Mouse (Mus musculus) fat pad, adult 2 months (tissue): Measurements from ENCODE around the gene Cep350.

ENCODE experiments used
- DNase-seq: peaks from one replicate; pipeline ENCODE4 v3.0.0-alpha.2; 2011; ENCODE audit warnings: low read depth, low spot score; ENCODE audit errors: extremely low read depth

Gene Cep350

DNA sequence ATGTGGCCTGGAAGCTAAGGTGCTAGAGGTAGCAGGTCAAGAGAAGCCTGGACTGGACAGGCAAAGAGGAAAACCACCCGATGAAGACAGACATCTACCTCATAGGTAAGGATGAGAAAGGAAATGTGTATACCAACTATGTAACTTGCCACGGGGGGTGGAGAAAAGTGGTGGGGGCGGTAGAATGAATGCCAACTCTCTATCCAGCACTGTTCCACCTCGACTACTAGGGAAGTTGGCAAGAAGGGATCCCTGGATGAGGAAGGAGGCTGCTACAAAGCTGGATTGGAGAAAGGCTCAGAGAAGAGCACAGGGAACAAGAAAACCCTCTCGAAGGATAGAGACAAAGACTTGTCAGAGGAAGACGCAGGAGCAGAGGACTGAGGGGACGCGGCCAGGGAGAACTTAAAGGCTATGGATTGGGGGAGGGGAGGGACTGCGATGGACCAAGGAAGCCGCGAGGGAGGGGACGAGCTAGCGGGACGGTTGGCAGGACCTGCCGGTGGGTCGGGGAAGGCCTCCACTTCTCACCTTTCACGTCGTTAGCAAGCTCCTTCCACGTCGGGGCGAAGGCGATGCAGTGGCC, 161.0 kb downstream of the Cep350 start:
- no peak for DNase-seq

DNA sequence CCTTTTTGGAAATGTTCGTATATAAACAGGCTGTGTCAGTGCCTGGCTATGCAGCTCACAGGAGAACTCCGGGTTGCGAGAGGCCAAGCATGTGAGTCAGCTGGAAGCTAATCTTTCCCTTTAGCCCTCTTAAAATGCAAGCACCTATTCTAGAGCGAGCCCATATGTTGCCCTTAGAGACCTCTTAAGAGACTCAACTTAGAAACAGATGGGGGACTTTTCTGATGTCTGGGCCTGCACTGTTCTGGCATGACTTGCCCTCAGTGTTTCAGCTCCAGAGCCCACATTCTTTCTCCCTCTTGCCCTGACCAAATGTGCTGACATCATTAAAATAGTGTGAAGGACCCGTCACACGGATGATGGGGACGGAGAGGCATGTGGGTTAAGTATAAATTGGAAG, 162.4 kb downstream of the Cep350 start:
- DNase-seq = no peak

DNA sequence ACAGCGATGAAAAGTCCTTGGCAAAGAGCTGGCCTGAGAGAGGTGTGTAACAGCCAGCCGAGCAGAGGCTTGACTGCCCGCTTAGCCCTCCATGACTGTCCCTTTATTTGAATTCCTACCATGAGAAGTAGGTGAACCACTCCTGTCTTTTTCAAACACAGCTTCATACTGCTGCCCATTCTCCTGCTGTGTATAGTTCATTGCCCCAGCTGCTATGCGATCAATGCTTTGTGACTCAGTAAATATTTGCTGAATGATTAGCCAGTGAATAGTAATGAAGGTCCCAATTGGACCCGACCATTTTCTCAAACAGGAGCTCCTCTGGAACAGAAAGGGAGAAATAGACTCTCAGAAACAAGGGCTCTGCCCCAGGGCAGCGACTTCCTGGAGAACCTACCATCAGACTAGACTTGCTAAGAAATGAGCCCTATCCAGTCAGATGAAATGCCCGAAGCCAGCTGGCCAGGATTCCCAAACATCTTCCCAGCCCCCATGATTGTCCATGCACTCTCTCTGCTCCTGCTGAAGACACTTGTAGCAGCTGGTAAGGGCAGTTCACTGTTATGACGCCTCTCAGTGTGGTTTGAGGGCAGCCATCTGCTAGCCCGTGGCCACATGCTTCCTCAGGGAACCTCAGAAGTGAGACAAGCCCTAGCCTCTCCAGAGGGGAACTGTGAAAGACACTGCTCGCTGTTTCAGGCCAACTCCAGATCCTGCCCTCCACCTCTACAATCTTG, 163.2 kb downstream of the Cep350 start:
- no peak for DNase-seq

DNA sequence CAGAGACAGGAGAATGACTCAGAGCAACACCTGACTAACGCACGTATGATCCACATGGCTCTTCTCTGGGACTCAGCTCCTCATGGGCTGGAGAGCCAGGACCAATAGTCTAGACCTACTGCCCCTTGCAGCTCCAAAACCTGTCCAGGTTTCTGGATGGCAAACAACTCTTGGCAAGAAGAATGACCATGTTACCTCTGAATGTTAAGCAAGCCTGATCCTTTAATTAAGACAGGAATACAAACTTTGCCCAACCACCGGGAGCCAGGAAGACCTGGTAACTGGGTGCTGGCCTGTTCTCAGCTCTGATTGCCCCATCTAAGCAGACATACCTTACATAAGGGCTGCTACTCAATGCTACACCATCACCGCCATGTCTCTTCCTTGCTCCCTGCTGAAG, 164.8 kb downstream of the Cep350 start:
- peak; percentile 59 for DNase-seq

DNA sequence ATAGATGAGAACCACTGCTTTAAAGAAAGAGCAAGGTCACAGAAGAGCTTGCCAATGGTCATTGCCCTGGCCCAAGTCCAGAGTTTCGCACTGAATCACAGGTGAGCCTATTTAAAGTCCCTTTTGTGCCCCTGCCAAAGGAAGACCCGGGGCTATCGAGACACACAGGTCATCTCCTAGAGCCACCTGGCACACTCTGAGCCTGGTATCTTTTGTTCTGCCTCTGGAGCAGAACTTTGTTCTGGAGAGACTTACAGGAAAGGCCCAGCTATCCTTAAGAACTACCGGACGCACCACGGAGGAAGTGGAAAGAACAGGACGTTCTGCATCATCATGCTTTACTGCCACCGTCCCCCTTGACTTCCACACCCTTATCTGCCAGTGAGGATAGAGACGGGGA, 167.4 kb downstream of the Cep350 start:
- DNase-seq = no peak

DNA sequence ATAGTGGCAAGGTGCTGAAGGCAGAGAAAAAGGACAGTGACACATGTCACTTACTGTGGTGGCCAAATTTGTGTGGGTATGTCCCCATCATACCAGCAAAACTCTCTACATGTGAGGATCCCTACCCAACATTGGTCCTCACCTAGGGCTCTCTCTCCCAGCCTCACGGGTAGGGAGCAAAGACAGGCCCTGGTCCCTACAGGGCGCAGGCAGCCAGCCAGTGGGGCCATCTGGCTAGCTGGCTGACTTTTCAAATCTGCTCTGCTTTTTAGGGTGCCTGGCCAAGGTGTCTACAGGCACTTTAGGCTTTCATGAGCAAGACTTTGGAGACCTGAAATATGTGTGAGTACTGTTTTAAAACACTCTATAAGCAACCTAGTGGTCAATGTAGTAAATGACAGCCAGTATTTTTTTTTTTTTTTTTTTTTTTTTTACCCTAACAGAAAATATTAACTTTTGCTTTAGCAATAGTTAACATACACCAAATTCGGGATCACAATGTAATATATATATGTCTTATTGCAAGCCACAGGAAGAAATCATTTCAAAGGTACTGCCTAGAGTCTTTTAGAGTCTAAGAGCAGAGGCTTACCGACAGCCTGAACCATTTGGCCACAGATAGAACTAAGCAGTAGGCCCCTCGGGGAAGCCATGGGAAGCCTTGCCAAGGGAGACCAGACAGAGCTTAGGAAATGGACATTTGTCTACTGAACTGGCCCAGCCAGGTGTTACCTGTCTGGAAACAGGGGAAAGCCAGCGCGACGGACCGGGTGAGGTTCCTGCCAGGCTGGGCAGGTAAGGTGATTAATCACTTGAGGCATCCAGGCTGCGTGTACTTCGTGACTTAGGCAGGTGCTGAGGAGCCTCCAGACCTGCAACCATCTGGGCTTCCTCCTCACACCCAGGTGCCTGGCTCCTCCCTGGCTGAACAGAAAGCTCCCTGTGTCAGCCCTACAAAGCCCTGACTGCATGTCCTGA, 171.8 kb downstream of the Cep350 start:
- DNase-seq = peak; percentile 77

DNA sequence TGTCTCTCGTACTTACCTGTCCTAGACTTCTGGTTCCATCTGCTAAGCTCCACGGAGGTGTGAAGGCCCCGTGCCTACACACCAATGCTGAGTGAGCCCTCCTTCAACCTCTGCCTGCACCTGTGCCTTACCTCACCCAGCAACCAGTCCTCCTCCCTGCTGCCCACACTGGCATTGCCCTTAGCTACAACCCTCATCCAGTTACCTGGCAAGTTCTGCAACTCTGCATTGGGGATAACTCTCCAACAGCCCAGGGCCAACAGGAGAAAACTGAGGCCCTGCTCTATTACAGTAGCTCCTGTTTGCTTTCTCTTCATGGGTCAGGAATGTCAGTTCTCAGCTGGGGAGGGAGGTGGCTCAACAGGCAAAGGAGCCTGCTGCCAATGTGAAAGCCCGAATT, 175.1 kb downstream of the Cep350 start:
- DNase-seq = peak; percentile 91

DNA sequence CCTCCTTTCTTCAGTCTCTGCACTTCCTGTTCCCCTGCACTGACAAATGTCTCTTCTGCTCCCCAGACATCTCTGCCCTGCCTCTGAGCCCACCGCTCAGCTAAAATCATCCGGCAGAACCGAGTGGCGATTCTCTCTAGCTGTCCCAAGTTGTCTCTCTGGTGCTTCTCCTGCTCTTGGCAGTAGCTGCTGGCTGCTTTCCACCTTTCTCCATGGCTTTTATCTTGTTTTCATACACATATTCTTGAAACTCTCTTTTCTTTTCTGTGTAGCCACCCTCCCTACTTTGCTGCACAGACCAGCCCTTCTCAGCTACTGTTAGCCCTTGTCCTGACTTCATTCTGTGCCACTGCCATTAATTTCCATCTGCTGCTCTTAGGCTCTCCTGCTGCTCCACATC, 175.6 kb downstream of the Cep350 start:
- no peak for DNase-seq

DNA sequence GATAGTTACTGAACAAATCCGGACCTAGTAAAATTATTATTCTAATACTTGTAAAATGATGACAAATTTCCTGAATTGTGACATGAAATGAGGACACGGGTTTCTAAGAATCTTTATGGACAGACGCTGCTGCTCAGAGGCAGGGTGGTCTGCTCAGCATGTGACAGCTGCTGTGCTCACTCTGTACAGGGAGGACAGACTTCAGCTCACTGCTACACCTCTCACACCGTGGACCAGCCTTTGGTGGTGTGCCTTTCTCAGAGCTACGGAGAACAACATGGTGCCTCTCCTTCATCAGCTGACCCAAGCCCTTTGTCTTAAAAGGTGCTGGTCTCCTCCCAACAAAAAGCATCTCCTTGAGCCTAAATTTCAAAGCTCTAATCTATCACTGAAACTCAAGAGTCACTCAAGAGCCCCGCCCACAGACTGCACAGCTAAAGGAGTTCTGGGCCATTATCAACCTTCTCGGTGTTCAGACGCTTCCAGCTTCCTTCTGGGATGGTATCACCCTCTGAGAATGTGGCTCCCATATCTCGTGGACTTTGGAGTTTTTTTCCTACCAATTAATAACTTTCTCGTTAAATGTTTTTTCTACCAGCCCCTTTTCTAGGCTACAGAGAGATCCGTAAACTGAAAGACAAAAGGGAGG, 176.2 kb downstream of the Cep350 start:
- DNase-seq = no peak

DNA sequence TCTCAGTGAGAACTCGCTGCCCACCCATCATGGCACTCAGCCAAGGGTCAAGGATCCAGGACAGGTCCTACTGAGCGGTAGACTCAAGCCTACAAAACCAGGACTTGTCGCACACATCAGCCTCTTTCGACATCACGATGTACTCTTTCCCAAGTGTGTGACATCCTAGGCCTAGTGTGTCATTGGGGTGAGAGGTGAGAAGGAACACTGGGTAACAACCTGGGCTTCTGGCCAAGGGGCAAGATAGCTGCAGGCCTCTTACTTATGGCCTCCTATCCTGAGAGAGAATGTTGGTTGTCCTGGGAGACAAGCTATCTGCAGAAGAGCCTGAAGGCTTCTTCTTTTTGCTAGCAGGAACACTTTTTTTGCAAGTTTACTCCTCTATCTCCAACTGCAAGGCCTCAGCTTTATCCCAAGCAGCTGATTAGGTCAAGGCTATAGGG, 177.2 kb downstream of the Cep350 start:
- peak; percentile 80 for DNase-seq
